Mouse (Mus musculus) G1E (cell line): ENCODE results near the gene Hbq1a. TPM values are rescaled to one million over a fixed set of nuclear protein-coding genes. Genes with fewer than 3 reads are reported as not detected.
A peak's percentile ranks its signal among the peaks of the same experiment; 100 is the strongest.

Experiments
- ATAC-seq: 2 replicates; pipeline ENCODE4 v1.8.0; 2016; ENCODE audit warnings: mild to moderate bottlenecking; ENCODE audit not compliant: insufficient number of reproducible peaks, poor library complexity, low FRiP score, severe bottlenecking; ENCODE audit errors: extremely low read depth
- DNase-seq: peaks from one replicate; pipeline ENCODE4 v3.0.0; 2012; ENCODE audit warnings: low spot score
- H3K27me3 ChIP-seq: 2 replicates; pipeline ENCODE4 v1.6.1; 2012; ENCODE audit warnings: mild to moderate bottlenecking, low read length, inconsistent platforms; ENCODE audit not compliant: insufficient read depth
- H3K36me3 ChIP-seq: replicated peaks from 2 replicates; pipeline ENCODE3; 2012; ENCODE audit warnings: mild to moderate bottlenecking, inconsistent platforms
- H3K4me1 ChIP-seq: 2 replicates; pipeline ENCODE4 v1.6.1; 2012; ENCODE audit warnings: low read depth, low read length, inconsistent platforms, mixed read lengths; ENCODE audit not compliant: insufficient read depth
- H3K4me3 ChIP-seq: 2 replicates; pipeline ENCODE4 v1.5.1; 2012; ENCODE audit warnings: low read depth, mild to moderate bottlenecking, inconsistent platforms, low read length, moderate library complexity, mixed read lengths
- H3K9me3 ChIP-seq: replicated peaks from 2 replicates; pipeline ENCODE4 v1.6.1; 2012; ENCODE audit warnings: inconsistent platforms
- CTCF ChIP-seq: IDR thresholded peaks from 2 replicates; pipeline ENCODE4 v1.5.1; 2012; ENCODE audit warnings: low read depth, low read length, inconsistent platforms, mixed read lengths
- GATA1 ChIP-seq: IDR thresholded peaks from 2 replicates; pipeline ENCODE4 v1.6.1; 2012; ENCODE audit warnings: borderline replicate concordance, low read length, inconsistent platforms, mixed read lengths
- GATA2 ChIP-seq: IDR thresholded peaks from 2 replicates; pipeline ENCODE4 v1.6.1; 2012; ENCODE audit warnings: low read depth, low read length, inconsistent platforms, borderline replicate concordance
- POLR2AphosphoS5 ChIP-seq: IDR thresholded peaks from 2 replicates; pipeline ENCODE4 v1.6.1; 2012; ENCODE audit warnings: low read depth, low read length, inconsistent platforms; ENCODE audit not compliant: insufficient replicate concordance
- TAL1 ChIP-seq: conservative IDR thresholded peaks from 2 replicates; pipeline ENCODE4 v1.6.1; 2012; ENCODE audit warnings: low read depth, low read length, inconsistent platforms, mixed read lengths
- polyA plus RNA-seq: library from polyadenylated mRNA; stranded (reverse); fragments of >175 nt; gene quantifications from 2 replicates; pipeline ENCODE4 v1.2.3, GENCODE M21; 2012
- total RNA-seq, 2 experiments: library from RNA; stranded (forward) in 1 of 2; stranded (reverse) in 1 of 2; fragments of 200-1000 nt in 1 of 2; fragments of >200 nt in 1 of 2; fragmentation: Nextera tagmentation in 1 of 2; gene quantifications; 2 replicates each; pipeline ENCODE4 v1.2.3; 2014 to 2017

Gene Hbq1a
- total and polyA plus RNA-seq, 3 experiments: not detected

- Histone ChIP-seq H3K36me3 (no peaks in the 10 kb centered on the region), H3K27me3 (peaks cover 47% of the 10 kb centered on the region), H3K4me3 (no peak overlapping the region), H3K4me1 (peaks cover 16% of the 10 kb centered on the region), H3K9me3 (no peaks in the 10 kb centered on the region)
- DNase-seq (peak; percentile 45), ATAC-seq (no peak)
- TF ChIP-seq CTCF (peak; percentile 85), GATA1 (no peak)
Measured at GRCm38 (mm10) chr11:32324609-32325008, 24.7 kb downstream of the Hbq1a start.

- Histone ChIP-seq H3K36me3 (no peaks in the 10 kb centered on the region), H3K27me3 (peaks cover 29% of the 10 kb centered on the region), H3K4me1 (no peaks in the 10 kb centered on the region), H3K4me3 (no peak overlapping the region), H3K9me3 (0 out of 2 replicates have a peak, but pooled peaks cover 2% of the 10 kb centered on the region)
- DNase-seq: no peak
- ATAC-seq: no peak
- TF ChIP-seq POLR2AphosphoS5 (no peak), GATA1 (no peak), CTCF (no peak), TAL1 (no peak), GATA2 (no peak)
Measured at GRCm38 (mm10) chr11:32331075-32331474, 31.2 kb downstream of the Hbq1a start.

DNA sequence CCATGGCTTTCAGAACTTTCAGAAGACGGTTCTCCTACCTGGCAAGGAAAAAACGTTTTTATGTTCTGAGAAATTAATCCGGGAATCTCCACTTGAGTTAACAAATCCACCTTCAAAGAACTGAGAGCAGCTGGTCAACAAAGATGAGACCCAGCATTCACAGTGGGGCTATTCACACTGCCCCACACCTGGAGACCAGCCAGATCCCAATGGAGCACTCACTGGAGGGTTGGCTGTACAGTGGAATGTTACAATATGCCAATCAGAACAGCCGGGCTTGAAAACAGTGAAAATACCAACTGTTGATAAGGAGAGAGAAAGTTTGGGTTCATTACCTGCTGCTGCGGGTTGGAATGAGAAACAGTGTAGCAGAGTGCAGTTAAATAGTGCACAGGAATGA is 32.0 kb downstream of the Hbq1a start:
- 0 out of 2 replicates have a peak, but pooled peaks cover 2% of the 10 kb centered on the region for H3K9me3 ChIP-seq
- no peaks in the 10 kb centered on the region for H3K36me3 ChIP-seq
- H3K4me3 ChIP-seq: no peak overlapping the region
- DNase-seq (no peak), ATAC-seq (no peak)
- no peaks in the 10 kb centered on the region for H3K4me1 ChIP-seq
- peaks cover 29% of the 10 kb centered on the region for H3K27me3 ChIP-seq
- TF ChIP-seq TAL1: no peak
- TF ChIP-seq POLR2AphosphoS5: no peak
- TF ChIP-seq GATA2: no peak
- TF ChIP-seq CTCF: no peak
- no peak for TF ChIP-seq GATA1

DNA sequence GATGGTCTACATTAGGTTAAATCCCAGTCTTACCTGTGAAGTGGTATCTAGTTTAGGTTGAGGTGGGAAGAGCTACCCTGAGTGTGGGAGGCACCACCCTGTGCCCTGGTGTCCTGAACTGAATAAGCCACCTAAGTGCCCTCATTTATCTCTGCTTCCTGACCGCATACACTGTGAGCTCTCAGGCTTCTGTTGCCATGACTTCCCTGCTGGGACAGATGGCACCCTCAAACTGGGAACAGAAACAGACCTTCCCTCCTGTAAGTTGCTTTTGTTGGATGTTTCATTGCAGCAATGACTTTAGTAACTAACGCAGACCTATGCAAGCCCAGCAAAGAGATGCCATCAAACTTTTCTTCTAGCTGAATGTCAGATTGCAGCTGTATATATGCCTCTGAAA is 33.4 kb downstream of the Hbq1a start:
- no peaks in the 10 kb centered on the region for H3K4me1 ChIP-seq
- peaks cover 23% of the 10 kb centered on the region for H3K27me3 ChIP-seq
- DNase-seq: no peak
- ATAC-seq: no peak
- TF ChIP-seq GATA1: no peak
- TF ChIP-seq GATA2: no peak
- no peak for TF ChIP-seq TAL1
- no peak for TF ChIP-seq CTCF
- no peak for TF ChIP-seq POLR2AphosphoS5
- no peak overlapping the region for H3K4me3 ChIP-seq
- H3K36me3 ChIP-seq: no peaks in the 10 kb centered on the region
- 0 out of 2 replicates have a peak, but pooled peaks cover 2% of the 10 kb centered on the region for H3K9me3 ChIP-seq

DNA sequence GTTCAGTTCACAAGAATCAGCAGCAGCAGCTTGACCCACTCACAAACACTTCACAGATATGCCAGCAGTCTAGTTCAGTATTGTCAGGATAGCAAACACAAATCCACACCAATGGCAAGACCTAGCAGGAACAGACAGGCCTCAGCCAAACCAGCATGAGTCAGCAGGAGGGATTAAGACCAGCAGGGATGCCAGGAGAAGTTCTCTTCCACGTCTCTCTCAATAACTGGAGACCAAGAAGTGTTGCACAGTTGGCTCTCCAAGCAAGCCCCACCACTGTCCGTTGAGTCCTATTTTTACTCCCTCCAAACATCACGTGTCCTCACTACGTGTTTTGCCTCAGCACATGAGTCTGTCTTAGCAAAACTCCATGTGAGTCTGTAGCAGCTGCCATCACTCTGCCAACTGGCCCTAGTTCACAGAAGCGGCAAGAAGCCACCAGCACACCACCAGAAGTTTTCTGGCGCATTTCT is 36.6 kb downstream of the Hbq1a start:
- TF ChIP-seq GATA2 (no peak), CTCF (no peak), GATA1 (no peak), POLR2AphosphoS5 (no peak), TAL1 (no peak)
- peaks cover 14% of the 10 kb centered on the region for H3K27me3 ChIP-seq
- DNase-seq (no peak), ATAC-seq (no peak)
- no peaks in the 10 kb centered on the region for H3K4me1 ChIP-seq
- no peaks in the 10 kb centered on the region for H3K36me3 ChIP-seq
- 0 out of 2 replicates have a peak, but pooled peaks cover 2% of the 10 kb centered on the region for H3K9me3 ChIP-seq
- H3K4me3 ChIP-seq: no peak overlapping the region

- ATAC-seq: no peak
- peaks cover 15% of the 10 kb centered on the region for H3K27me3 ChIP-seq
Measured at GRCm38 (mm10) chr11:32339131-32339531, 39.3 kb downstream of the Hbq1a start.

More at GRCm38 (mm10) chr11:32339131-32339531, 39.3 kb downstream of the Hbq1a start:
- TF ChIP-seq TAL1 (no peak), GATA1 (no peak), CTCF (no peak), GATA2 (no peak), POLR2AphosphoS5 (no peak)
- 0 out of 2 replicates have a peak, but pooled peaks cover under 1% of the 10 kb centered on the region for H3K9me3 ChIP-seq
- peaks cover 2% of the 10 kb centered on the region; the same call in 1 of the 2 replicates for H3K4me1 ChIP-seq
- H3K36me3 ChIP-seq: no peaks in the 10 kb centered on the region
- DNase-seq: no peak
- no peak overlapping the region for H3K4me3 ChIP-seq
